Mouse (Mus musculus) heart, embryonic 11.5 days (tissue): Measurements from ENCODE around the gene Ppp1r1b. TPM values are rescaled to one million over a fixed set of nuclear protein-coding genes. Genes with fewer than 3 reads are reported as not detected.

Source experiments
- ATAC-seq: fragments of 200-750 bp; cut with Nextera tagmentation; replicated peaks from 2 replicates; pipeline ENCODE4 v1.8.0; 2017; ENCODE audit warnings: moderate library complexity; ENCODE audit not compliant: insufficient number of reproducible peaks, low FRiP score, low TSS enrichment
- H3K27ac ChIP-seq: fragments of 300-500 bp; sonication (generic); 2 replicates; pipeline ENCODE4 v1.5.1; 2014; ENCODE audit warnings: mild to moderate bottlenecking, low read depth, low read length
- H3K27me3 ChIP-seq: fragments of 300-500 bp; sonication (generic); 2 replicates; pipeline ENCODE4 v1.6.1; 2014; ENCODE audit warnings: mild to moderate bottlenecking, low read length, mixed read lengths; ENCODE audit not compliant: control insufficient read depth, insufficient read depth
- H3K36me3 ChIP-seq: fragments of 300-500 bp; sonication (generic); 2 replicates; pipeline ENCODE4 v1.6.1; 2014; ENCODE audit warnings: mild to moderate bottlenecking, low read length, moderate library complexity, mixed read lengths; ENCODE audit not compliant: control insufficient read depth, insufficient read depth
- H3K4me1 ChIP-seq: fragments of 300-500 bp; sonication (generic); 2 replicates; pipeline ENCODE4 v1.6.1; 2014; ENCODE audit warnings: low read length; ENCODE audit not compliant: control insufficient read depth, insufficient read depth
- H3K4me2 ChIP-seq: fragments of 300-500 bp; sonication (generic); 2 replicates; pipeline ENCODE4 v1.6.1; 2014; ENCODE audit warnings: mild to moderate bottlenecking, moderate library complexity
- H3K4me3 ChIP-seq: fragments of 300-500 bp; sonication (generic); 2 replicates; pipeline ENCODE4 v1.5.1; 2014; ENCODE audit warnings: low read depth, low read length
- H3K9ac ChIP-seq: fragments of 300-500 bp; sonication (generic); 2 replicates; pipeline ENCODE4 v1.6.1; 2014; ENCODE audit warnings: mild to moderate bottlenecking, low read depth, low read length, moderate library complexity
- H3K9me3 ChIP-seq: fragments of 300-500 bp; sonication (generic); replicated peaks from 2 replicates; pipeline ENCODE4 v1.6.1; 2016; ENCODE audit warnings: low read length; ENCODE audit not compliant: control insufficient read depth
- WGBS: fragments of 180-500 bp; shearing (Covaris S2); extraction: QIAGEN DNeasy Blood & Tissue Kit; methylation state at CpG from one replicate; pipeline ENCODE4 v1.1.7; 2014; ENCODE audit not compliant: insufficient replicate concordance; 5-methylcytosine and 5-hydroxymethylcytosine counted together
- polyA plus RNA-seq: library from polyadenylated mRNA; unstranded; fragments of >200 nt; fragmentation: Nextera tagmentation; extraction: Ambion mirVana; gene quantifications from 2 replicates; pipeline ENCODE4 v1.2.1, GENCODE M21; 2014

Ppp1r1b gene
- polyA plus RNA-seq, 1 experiment from 2014 or later, result 13.6 TPM

- peaks cover 83% of the 10 kb centered on the region for H3K27me3 ChIP-seq
- WGBS, result under 1% methylated on average over 19 of the region's 19 CpGs
- H3K9ac ChIP-seq, result peak overlapping the region; percentile 44; the same call in 1 of the 2 replicates
- ATAC-seq, result no peak
- no peaks in the 10 kb centered on the region for H3K9me3 ChIP-seq
- H3K4me3 ChIP-seq, result peak overlapping the region; percentile 47
- peak overlapping the region; percentile 91 for H3K4me2 ChIP-seq
- H3K36me3 ChIP-seq, result no peaks in the 10 kb centered on the region
- H3K27ac ChIP-seq, result no peak overlapping the region
- H3K4me1 ChIP-seq, result peaks cover 12% of the 10 kb centered on the region
These were observed 9.1 kb upstream of the Ppp1r1b start for GRCm38 (mm10) chr11:98339071-98339501.

- Histone ChIP-seq H3K36me3 (no peaks in the 10 kb centered on the region), H3K9me3 (no peaks in the 10 kb centered on the region), H3K27ac (no peak overlapping the region), H3K4me3 (peak overlapping the region; percentile 47), H3K9ac (0 out of 2 replicates have a peak overlapping the region, but pooled peaks have one; percentile 44), H3K4me1 (peaks cover 5% of the 10 kb centered on the region), H3K4me2 (peak overlapping the region; percentile 91), H3K27me3 (peaks cover 76% of the 10 kb centered on the region)
- 10% methylated on average over 11 of the region's 11 CpGs for WGBS
- ATAC-seq, result 0 out of 2 replicates have a peak, but pooled peaks have one; percentile 20
These were observed 8.4 kb upstream of the Ppp1r1b start for GRCm38 (mm10) chr11:98339679-98340287.

- WGBS, result 13% methylated on average over 4 of the region's 4 CpGs
- no peaks in the 10 kb centered on the region for H3K36me3 ChIP-seq
- no peak overlapping the region for H3K27ac ChIP-seq
- peaks cover 3% of the 10 kb centered on the region for H3K4me1 ChIP-seq
- H3K9me3 ChIP-seq, result no peaks in the 10 kb centered on the region
- peaks cover 72% of the 10 kb centered on the region for H3K27me3 ChIP-seq
- ATAC-seq, result no peak
- no peak overlapping the region for H3K4me3 ChIP-seq
- H3K9ac ChIP-seq, result no peak overlapping the region
- no peak overlapping the region for H3K4me2 ChIP-seq
These were observed 7.6 kb upstream of the Ppp1r1b start for GRCm38 (mm10) chr11:98340597-98340996.

GRCm38 (mm10) chr11:98341174-98341573, 7.0 kb upstream of the Ppp1r1b start:
- no peaks in the 10 kb centered on the region for H3K36me3 ChIP-seq
- no peak overlapping the region for H3K4me2 ChIP-seq
- no peak overlapping the region for H3K4me3 ChIP-seq
- no peaks in the 10 kb centered on the region for H3K9me3 ChIP-seq
- peaks cover 3% of the 10 kb centered on the region for H3K4me1 ChIP-seq
- H3K9ac ChIP-seq, result no peak overlapping the region
- no peak overlapping the region for H3K27ac ChIP-seq
- 43% methylated on average over 4 of the region's 4 CpGs for WGBS
- H3K27me3 ChIP-seq, result peaks cover 70% of the 10 kb centered on the region
- ATAC-seq, result no peak

GRCm38 (mm10) chr11:98342000-98342945, 5.9 kb upstream of the Ppp1r1b start:
- H3K4me2 ChIP-seq, result peak overlapping the region; percentile 63
- peaks cover 3% of the 10 kb centered on the region for H3K4me1 ChIP-seq
- peak; percentile 35; the same call in 1 of the 2 replicates for ATAC-seq
- H3K9me3 ChIP-seq, result no peaks in the 10 kb centered on the region
- 2% methylated on average over 29 of the region's 29 CpGs for WGBS
- peak overlapping the region; percentile 7; the same call in 1 of the 2 replicates for H3K9ac ChIP-seq
- peak overlapping the region; percentile 29 for H3K4me3 ChIP-seq
- H3K27me3 ChIP-seq, result peaks cover 68% of the 10 kb centered on the region
- no peaks in the 10 kb centered on the region for H3K36me3 ChIP-seq
- H3K27ac ChIP-seq, result no peak overlapping the region

GRCm38 (mm10) chr11:98345253-98345652, 3.0 kb upstream of the Ppp1r1b start:
- Histone ChIP-seq H3K27ac (no peak overlapping the region), H3K4me2 (peak overlapping the region; percentile 59), H3K4me3 (peak overlapping the region; percentile 28; the same call in 1 of the 2 replicates), H3K36me3 (no peaks in the 10 kb centered on the region), H3K9ac (no peak overlapping the region), H3K27me3 (peaks cover 66% of the 10 kb centered on the region), H3K4me1 (peaks cover 8% of the 10 kb centered on the region; the same call in 1 of the 2 replicates), H3K9me3 (no peaks in the 10 kb centered on the region)
- no peak for ATAC-seq
- 0% methylated on average over 14 of the region's 14 CpGs for whole genome bisulfite sequencing

GRCm38 (mm10) chr11:98346168-98346567, 2.0 kb upstream of the Ppp1r1b start:
- no peak for ATAC-seq
- H3K4me2 ChIP-seq, result no peak overlapping the region
- H3K4me1 ChIP-seq, result peaks cover 8% of the 10 kb centered on the region; the same call in 1 of the 2 replicates
- 22% methylated on average over 9 of the region's 9 CpGs for WGBS
- H3K9ac ChIP-seq, result no peak overlapping the region
- H3K27me3 ChIP-seq, result peaks cover 66% of the 10 kb centered on the region
- no peaks in the 10 kb centered on the region for H3K9me3 ChIP-seq
- H3K4me3 ChIP-seq, result no peak overlapping the region
- no peaks in the 10 kb centered on the region for H3K36me3 ChIP-seq
- no peak overlapping the region for H3K27ac ChIP-seq

- H3K9me3 ChIP-seq, result no peaks in the 10 kb centered on the region
- ATAC-seq, result no peak
- no peak overlapping the region for H3K9ac ChIP-seq
- H3K4me2 ChIP-seq, result peak overlapping the region; percentile 89
- H3K4me3 ChIP-seq, result peak overlapping the region; percentile 51
- peaks cover 8% of the 10 kb centered on the region; the same call in 1 of the 2 replicates for H3K4me1 ChIP-seq
- 2% methylated on average over 12 of the region's 12 CpGs for WGBS
- H3K36me3 ChIP-seq, result no peaks in the 10 kb centered on the region
- H3K27ac ChIP-seq, result no peak overlapping the region
- H3K27me3 ChIP-seq, result peaks cover 66% of the 10 kb centered on the region
These were observed 670 bp upstream of the Ppp1r1b start for GRCm38 (mm10) chr11:98347385-98348082.
